Mouse (Mus musculus) thymus, postnatal 14 days (tissue): ENCODE measurements around the gene Agap1.

ENCODE experiments used
- DNase-seq: peaks from one replicate; pipeline ENCODE4 v3.0.0; 2021

The Agap1 gene

GRCm38 (mm10) chr1:89781861-89782260 is 327.3 kb downstream of the Agap1 start:
- DNase-seq: peak; percentile 5

DNA sequence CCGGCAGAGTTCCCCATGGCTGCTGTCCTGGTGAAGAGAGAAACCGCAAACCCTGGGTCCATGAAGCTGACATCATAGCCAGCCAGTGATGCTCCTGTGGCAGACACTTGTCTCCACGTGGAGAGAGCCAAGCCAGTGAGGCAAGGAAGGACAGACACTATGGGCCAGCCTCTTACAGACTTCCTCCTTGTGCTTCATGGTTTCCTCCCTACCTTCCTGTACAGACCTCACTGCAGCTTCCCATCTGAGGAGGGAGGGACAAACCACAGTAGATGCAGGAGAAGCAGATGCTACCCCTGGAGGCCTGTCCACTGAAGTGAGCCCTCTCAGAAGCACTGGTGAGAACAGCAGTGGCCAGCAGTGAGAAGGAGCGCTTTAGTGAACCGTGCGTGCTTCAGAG is 332.2 kb downstream of the Agap1 start:
- no peak for DNase-seq

- DNase-seq: no peak
Observed at GRCm38 (mm10) chr1:89798724-89799123, 344.1 kb downstream of the Agap1 start.

DNA sequence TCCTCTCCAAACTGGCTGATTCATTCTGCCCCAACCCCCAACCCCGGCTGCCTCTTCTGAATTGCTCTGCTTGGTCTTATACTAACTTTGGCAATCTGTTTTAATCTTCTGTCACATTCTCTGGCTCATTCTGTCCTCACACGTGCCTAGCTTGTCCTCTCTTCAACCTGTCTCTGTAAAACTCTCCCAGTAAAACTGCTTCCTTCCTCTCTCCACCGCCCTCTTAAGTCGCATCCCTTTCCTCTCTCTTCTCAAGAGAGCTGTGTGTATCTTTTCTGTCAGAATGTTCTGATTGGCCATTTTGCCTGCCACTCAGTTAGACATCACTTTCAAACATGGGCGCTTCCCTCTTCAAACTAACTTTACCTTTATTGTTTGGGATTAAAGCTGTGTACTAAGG is 346.9 kb downstream of the Agap1 start:
- DNase-seq: no peak

DNA sequence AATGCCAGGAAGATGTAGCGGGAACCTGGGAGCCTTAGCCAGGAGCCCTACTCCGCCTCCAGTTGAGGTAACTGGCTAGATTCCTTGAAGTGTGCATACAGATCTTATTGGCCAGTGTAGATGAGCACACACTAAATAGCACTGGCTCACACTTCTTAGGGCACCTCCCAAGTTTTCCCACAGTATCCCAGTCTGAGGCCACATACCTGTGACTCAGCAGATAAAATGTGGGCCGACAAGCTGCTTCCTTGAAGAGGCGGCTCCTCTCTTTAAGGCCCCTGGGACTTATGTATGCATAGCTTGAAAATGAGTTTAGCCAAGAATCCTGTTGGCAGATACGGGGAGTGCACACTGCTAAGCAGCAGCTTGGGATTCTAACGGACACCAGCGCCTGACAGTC is 350.4 kb downstream of the Agap1 start:
- no peak for DNase-seq

DNA sequence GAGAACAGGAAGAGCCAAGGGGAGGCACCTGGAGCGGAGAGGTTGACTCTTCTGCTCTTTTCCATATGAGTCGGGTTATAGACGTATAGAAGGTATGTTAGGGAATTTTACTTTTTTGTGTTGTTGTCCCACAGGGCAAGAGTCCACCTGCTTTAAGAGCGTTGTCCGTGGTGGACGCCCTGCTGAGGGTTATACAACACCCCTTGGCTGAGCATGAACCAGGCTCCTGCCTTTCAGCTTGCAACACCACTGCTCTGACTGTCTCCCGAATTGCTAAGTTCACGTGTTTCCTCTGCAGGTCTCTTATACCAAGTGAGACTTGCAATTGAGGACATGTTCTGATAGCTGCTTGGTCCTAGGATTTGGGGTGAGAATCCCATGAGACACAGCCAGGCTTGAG is 358.2 kb downstream of the Agap1 start:
- no peak for DNase-seq

GRCm38 (mm10) chr1:89816487-89817206 is 362.0 kb downstream of the Agap1 start:
- DNase-seq: no peak

DNA sequence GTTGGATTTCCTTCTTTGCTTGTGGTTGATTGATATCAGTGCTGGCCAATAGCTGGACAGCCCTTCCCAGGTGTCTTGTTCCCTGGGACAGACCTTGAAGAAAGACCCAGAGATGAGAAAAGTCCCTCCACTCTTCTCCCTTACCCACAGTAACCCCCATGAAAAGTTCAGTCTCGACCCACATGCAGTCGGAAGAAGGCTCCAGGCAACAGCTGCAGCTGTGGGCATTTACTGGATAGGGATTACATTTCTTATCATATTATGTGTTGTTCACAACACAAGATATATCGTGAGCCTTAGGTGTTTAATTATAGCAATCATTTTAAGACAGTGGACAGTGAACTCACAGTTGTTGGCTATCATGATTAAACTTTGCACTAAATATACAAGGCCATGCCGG is 367.2 kb downstream of the Agap1 start:
- no peak for DNase-seq

DNA sequence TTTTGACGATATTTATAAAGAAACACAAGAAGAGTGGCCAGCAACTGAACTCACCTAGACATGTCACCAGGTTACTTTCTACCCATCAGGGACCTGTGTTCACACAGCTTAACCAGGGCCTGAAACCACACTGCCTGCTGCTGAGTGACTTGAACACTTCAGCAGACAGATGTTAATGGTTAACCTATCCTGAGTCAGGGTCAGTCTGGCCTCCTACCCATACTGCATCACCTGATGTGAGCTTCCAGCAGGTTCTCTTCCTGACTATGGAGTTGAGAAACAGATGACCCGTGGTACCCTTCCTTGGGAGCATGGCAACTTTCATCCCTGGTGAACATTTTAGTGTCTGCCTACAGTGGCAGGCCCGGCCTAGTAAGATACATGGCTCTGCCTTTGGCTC is 367.8 kb downstream of the Agap1 start:
- DNase-seq: no peak

- DNase-seq: no peak
Observed at GRCm38 (mm10) chr1:89823036-89823435, 368.4 kb downstream of the Agap1 start.

DNA sequence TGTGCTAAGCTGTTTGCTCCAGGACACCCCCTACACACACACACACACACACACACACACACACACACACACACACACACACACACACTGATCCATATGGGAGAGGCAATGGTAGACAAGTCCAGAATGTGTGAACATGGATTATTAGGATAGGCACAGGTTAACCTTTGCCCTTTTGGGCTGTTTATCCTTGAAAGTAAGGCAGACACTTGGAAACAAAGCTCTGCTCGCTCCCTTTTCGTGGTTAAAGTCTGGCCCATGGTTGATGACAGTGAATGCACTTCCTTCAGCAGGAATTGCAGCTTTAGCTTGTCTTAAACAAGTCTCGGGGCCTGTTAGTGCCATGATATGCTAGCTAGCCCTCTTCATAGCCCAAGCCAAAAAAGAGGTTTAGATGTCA is 372.4 kb downstream of the Agap1 start:
- DNase-seq: no peak

- DNase-seq: no peak
Observed at GRCm38 (mm10) chr1:89831095-89831494, 376.5 kb downstream of the Agap1 start.

GRCm38 (mm10) chr1:89844064-89844463 is 389.5 kb downstream of the Agap1 start:
- DNase-seq: no peak

- DNase-seq: no peak
Observed at GRCm38 (mm10) chr1:89845487-89845886, 390.9 kb downstream of the Agap1 start.

- DNase-seq: no peak
Observed at GRCm38 (mm10) chr1:89846148-89846547, 391.5 kb downstream of the Agap1 start.

- no peak for DNase-seq
Observed at GRCm38 (mm10) chr1:89848356-89849039, 393.9 kb downstream of the Agap1 start.

GRCm38 (mm10) chr1:89849151-89849860 is 394.7 kb downstream of the Agap1 start:
- DNase-seq: no peak

DNA sequence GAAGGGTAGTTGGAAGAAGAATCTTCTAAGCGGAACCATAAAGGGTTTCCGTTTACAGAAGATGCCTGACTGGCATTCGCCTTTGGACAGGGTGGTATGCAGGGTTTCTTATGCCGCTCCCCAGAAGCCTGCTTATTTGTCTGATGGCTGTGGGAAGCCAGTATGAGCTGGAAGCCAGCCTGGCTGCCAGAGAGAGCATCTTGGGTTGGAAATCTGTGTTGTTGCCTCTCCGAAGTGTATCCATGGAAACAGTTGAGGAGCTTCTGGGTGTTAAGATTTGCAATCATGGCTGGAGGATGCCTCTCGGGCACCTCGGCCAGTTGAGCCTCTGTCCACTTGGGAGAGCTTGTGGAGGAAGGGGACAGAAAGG is 395.2 kb downstream of the Agap1 start:
- DNase-seq: no peak

GRCm38 (mm10) chr1:89850681-89851414 is 396.2 kb downstream of the Agap1 start:
- DNase-seq: no peak

DNA sequence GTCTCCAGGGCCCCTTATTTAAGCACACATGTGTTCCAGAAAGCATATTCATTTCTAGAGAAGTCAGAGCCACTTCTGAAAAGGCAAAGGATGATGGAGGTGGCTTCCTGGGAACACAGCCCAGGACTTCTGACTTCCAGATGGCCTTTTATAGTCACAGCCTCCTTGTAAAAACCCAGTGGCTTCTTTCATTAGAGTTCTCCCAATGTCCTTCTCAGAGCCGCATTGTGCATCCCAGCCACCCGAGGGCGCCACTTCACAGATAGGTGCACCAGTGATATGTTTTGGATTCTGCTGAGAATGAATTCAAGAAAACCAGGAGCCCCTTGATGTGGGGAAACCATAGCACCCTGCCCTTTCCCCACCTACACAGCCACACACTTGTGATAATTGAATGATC is 404.6 kb downstream of the Agap1 start:
- peak; percentile 5 for DNase-seq

- no peak for DNase-seq
Observed at GRCm38 (mm10) chr1:89860017-89860730, 405.6 kb downstream of the Agap1 start.

- no peak for DNase-seq
Observed at GRCm38 (mm10) chr1:89865787-89866186, 411.2 kb downstream of the Agap1 start.

- DNase-seq: no peak
Observed at GRCm38 (mm10) chr1:89867847-89868246, 413.2 kb downstream of the Agap1 start.
